Mouse (Mus musculus) midbrain, embryonic 12.5 days (tissue): ENCODE data around the gene Opn1sw. TPM values are rescaled to one million over a fixed set of nuclear protein-coding genes. Genes with fewer than 3 reads are reported as not detected.

Source experiments
- ATAC-seq: fragments of 200-750 bp; cut with Nextera tagmentation; 2 replicates; pipeline ENCODE4 v1.8.0; 2017; ENCODE audit warnings: low read depth, moderate TSS enrichment, moderate library complexity; ENCODE audit not compliant: low FRiP score
- H3K27ac ChIP-seq: fragments of 300-500 bp; sonication (generic); replicated peaks from 2 replicates; pipeline ENCODE4 v1.5.1; 2016; ENCODE audit warnings: mild to moderate bottlenecking
- H3K27me3 ChIP-seq: fragments of 300-500 bp; sonication (generic); 2 replicates; pipeline ENCODE4 v1.6.1; 2016; ENCODE audit warnings: mild to moderate bottlenecking
- H3K36me3 ChIP-seq: fragments of 300-500 bp; sonication (generic); 2 replicates; pipeline ENCODE4 v1.6.1; 2016
- H3K4me1 ChIP-seq: fragments of 300-500 bp; sonication (generic); 2 replicates; pipeline ENCODE4 v1.6.1; 2016
- H3K4me2 ChIP-seq: fragments of 300-500 bp; sonication (generic); replicated peaks from 2 replicates; pipeline ENCODE4 v1.6.1; 2016; ENCODE audit warnings: mild to moderate bottlenecking, moderate library complexity
- H3K4me3 ChIP-seq: fragments of 300-500 bp; sonication (generic); 2 replicates; pipeline ENCODE4 v1.5.1; 2016; ENCODE audit warnings: mild to moderate bottlenecking
- H3K9ac ChIP-seq: fragments of 300-500 bp; sonication (generic); replicated peaks from 2 replicates; pipeline ENCODE4 v1.6.1; 2016; ENCODE audit warnings: mild to moderate bottlenecking, moderate library complexity
- H3K9me3 ChIP-seq: fragments of 300-500 bp; sonication (generic); 2 replicates; pipeline ENCODE4 v1.6.1; 2016; ENCODE audit warnings: mild to moderate bottlenecking
- WGBS: fragments of 180-500 bp; shearing (Covaris S2); methylation state at CpG from one replicate; pipeline ENCODE4 v1.1.7; 2016; 5-methylcytosine and 5-hydroxymethylcytosine counted together
- polyA plus RNA-seq: library from polyadenylated mRNA; unstranded; fragments of >200 nt; fragmentation: Nextera tagmentation; extraction: Ambion mirVana; gene quantifications from 2 replicates; pipeline ENCODE4 v1.2.1, GENCODE M21; 2016

Opn1sw gene
- 0.13 and 0.35 TPM in 2 replicates for polyA plus RNA-seq

DNA sequence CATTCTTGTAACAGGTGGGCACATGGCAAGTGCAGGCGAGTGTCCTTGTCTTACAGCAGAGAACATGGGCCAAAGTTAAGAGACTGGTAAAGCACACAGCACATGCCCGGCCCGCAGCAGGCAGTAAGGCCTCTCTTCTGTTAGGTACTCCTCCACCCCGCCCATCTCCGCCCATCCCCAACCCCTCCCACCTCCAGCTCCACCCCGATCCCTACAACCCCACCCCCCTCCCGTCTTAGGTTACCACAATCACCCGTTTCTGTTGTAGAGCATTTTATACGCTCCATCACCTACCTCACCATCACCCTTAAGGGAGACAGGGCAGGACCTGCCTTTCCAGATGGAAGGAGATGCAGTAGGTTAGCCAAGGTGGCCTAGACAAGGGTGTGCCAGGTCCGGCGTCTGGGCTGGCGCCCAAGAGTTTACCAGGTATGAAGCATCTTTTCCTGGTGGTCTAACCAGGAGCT lies at the start of gene Opn1sw:
TSS of gene Opn1sw (minus strand) at position 417 of the 467 bp plus-strand sequence.
- peaks cover 26% of the 10 kb centered on the region for H3K27me3 ChIP-seq
- H3K4me2 ChIP-seq: 0 out of 2 replicates have a peak within 1 kb of the TSS, but pooled peaks have one; percentile 10
- H3K9me3 ChIP-seq: no peaks in the 10 kb centered on the region
- no peak for ATAC-seq
- H3K27ac ChIP-seq: no peak within 1 kb of the TSS
- H3K4me3 ChIP-seq: no peak within 1 kb of the TSS
- no peak within 1 kb of the TSS for H3K9ac ChIP-seq
- peaks cover 7% of the 10 kb centered on the region for H3K4me1 ChIP-seq
- 3% methylated on average over 12 of the region's 12 CpGs for WGBS
- no peaks in the 10 kb centered on the region for H3K36me3 ChIP-seq

DNA sequence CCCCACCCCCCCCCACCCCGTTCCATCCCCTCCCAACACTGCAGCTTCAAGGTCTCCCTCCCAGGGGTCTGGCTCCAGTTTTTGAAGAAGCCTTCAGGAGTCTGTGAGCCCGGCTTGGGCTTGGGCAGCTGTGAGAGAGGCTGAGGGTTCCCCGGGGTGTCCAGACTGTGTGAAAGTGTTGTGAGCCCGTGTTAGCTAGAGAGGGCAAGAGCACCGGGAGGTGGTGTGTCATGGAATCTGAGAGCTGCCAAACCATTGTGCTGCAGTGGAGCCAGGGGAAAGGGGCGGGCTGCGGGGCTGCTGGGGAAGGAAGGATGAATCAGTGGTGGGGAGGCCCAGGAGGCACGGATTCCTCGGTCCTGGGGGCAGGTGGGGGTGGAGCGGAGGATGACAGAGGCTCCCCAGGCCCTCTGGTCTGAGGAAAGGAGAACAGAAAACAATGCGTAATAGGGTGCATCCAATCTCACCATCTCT lies 48.2 kb upstream of the Opn1sw start:
- H3K4me1 ChIP-seq: peaks cover 43% of the 10 kb centered on the region
- H3K4me2 ChIP-seq: peak overlapping the region; percentile 85
- 7% methylated on average over 11 of the region's 11 CpGs for WGBS
- no peaks in the 10 kb centered on the region for H3K9me3 ChIP-seq
- no peaks in the 10 kb centered on the region for H3K36me3 ChIP-seq
- peak overlapping the region; percentile 64 for H3K27ac ChIP-seq
- peak; percentile 47 for ATAC-seq
- peaks cover 46% of the 10 kb centered on the region for H3K27me3 ChIP-seq
- H3K9ac ChIP-seq: peak overlapping the region; percentile 3; the same call in 1 of the 2 replicates
- no peak overlapping the region for H3K4me3 ChIP-seq

DNA sequence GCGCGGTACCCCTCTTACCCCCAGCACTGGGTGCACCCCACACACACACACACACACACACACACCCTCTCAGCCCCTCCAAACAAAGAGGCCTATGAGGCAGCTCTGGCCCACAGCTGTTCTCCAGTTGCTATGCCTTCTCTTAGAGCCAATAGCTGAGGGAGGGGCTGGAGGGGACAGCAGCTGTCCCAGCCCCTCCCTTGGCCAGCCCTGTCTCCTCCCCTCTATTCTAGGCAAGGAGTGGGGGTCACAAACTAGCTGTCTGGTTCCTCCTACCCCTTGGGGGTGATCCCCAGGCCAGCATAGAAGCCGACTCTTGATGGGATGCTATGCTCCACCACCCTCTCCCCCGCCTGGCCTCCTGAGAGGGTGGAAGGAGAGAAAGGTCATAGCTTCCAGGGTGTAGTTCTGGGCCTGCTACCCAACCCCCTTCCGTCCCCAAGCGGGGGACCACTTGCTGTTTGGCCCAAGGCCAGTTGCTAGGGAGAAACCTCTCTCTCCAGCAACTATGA lies 47.7 kb upstream of the Opn1sw start:
- Histone ChIP-seq H3K9ac (peak overlapping the region; percentile 3; the same call in 1 of the 2 replicates), H3K4me2 (peak overlapping the region; percentile 85), H3K36me3 (no peaks in the 10 kb centered on the region), H3K27me3 (peaks cover 51% of the 10 kb centered on the region), H3K4me3 (no peak overlapping the region), H3K4me1 (peaks cover 47% of the 10 kb centered on the region), H3K9me3 (no peaks in the 10 kb centered on the region), H3K27ac (peak overlapping the region; percentile 64)
- ATAC-seq: peak; percentile 44
- 10% methylated on average over 6 of the region's 6 CpGs for WGBS

DNA sequence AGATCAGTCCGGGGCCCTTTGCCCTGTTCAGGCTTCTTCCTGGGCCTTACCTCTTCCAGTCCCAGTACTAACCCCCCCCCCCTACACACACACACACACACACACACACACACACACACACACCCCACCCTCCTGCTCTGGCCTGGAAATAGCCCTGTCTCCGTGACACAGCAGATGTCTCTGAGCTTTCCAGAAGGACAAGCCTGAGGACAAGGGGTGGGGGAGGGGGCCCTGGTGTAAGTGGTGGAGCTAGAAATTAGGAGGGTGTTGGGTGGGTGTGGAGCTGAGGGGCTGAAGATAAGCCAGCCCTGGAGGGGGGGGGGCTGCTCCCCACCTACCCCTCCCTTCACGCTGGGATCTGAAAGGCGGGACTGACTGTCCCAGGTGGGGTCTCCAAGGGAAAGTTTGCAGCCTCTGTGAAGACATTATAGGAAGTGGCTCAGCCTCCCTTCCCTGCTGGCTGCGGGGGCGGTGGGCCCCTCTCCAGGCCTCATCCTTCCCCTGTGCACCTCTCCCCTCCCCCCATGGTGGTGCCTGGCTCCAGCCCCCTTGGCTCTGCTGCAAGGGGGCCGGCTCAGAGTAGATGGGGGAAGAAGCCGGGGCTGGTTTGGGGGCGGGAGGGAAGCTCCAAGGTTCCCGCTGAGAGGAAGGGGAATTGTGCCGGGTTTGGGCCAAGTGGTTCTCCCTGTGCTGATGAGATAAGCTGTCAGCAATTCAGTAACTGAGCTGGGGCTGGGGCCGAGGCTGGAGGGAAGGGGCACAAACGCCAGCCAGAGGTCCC lies 46.8 kb upstream of the Opn1sw start:
- Histone ChIP-seq H3K9me3 (no peaks in the 10 kb centered on the region), H3K9ac (peak overlapping the region; percentile 3; the same call in 1 of the 2 replicates), H3K4me3 (peak overlapping the region; percentile 47), H3K36me3 (no peaks in the 10 kb centered on the region), H3K27ac (peak overlapping the region; percentile 64), H3K4me2 (peak overlapping the region; percentile 85), H3K27me3 (peaks cover 60% of the 10 kb centered on the region), H3K4me1 (peaks cover 47% of the 10 kb centered on the region)
- ATAC-seq: peak; percentile 53
- 4% methylated on average over 13 of the region's 13 CpGs for WGBS

DNA sequence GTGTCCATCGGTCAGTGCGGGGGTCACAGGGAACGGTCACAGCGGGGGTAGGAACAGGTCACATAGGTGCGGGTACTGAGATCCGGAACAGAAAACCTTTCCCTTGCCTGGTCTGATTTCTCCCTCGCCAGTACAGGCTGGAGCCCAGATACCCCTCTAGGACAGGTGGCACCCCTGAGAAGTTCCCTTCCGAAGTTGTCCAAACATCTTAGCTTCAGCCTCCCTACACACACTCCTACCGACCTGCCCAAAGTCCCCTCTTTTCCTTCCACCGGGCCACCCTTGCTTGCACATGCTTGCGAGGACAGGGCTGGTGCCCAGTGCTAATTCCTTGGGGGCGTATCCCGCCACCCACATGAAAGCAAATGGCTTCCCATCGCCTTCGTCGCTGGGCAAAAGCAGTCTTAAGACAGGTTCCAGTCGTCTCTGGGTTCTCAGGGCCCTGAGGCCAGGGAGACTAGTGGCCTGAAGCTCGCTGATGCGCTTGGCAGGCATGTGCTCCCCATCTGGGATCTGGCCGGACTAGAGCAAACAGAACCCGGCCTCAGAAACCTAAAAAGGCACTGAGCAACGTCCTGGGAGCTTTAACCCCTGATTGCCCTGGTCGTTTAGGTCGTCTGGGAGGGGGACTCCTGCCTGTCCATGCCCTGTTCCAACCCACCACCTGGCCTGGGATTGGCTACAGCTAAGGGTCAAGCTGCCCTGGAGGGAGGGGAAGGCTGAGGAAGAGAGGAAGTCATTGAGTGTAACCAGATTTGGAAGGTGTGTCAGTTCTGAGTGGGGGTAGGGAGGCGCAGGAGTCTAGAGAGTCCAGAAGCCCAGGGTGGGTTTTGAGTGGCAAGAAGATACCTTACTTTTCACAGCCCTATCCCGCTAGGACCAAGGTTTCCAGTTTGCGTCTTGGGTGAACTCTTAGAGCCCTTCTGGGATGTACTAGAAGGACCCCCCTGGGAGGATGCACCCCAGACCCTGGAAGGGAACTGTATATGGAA lies 45.8 kb upstream of the Opn1sw start:
- H3K27ac ChIP-seq: no peak overlapping the region
- WGBS: 5% methylated on average over 27 of the region's 27 CpGs
- H3K4me2 ChIP-seq: peak overlapping the region; percentile 85
- H3K4me1 ChIP-seq: peaks cover 47% of the 10 kb centered on the region
- peak overlapping the region; percentile 47 for H3K4me3 ChIP-seq
- no peaks in the 10 kb centered on the region for H3K9me3 ChIP-seq
- ATAC-seq: no peak
- no peak overlapping the region; the same call in 1 of the 2 replicates for H3K9ac ChIP-seq
- H3K36me3 ChIP-seq: no peaks in the 10 kb centered on the region
- peaks cover 61% of the 10 kb centered on the region for H3K27me3 ChIP-seq

DNA sequence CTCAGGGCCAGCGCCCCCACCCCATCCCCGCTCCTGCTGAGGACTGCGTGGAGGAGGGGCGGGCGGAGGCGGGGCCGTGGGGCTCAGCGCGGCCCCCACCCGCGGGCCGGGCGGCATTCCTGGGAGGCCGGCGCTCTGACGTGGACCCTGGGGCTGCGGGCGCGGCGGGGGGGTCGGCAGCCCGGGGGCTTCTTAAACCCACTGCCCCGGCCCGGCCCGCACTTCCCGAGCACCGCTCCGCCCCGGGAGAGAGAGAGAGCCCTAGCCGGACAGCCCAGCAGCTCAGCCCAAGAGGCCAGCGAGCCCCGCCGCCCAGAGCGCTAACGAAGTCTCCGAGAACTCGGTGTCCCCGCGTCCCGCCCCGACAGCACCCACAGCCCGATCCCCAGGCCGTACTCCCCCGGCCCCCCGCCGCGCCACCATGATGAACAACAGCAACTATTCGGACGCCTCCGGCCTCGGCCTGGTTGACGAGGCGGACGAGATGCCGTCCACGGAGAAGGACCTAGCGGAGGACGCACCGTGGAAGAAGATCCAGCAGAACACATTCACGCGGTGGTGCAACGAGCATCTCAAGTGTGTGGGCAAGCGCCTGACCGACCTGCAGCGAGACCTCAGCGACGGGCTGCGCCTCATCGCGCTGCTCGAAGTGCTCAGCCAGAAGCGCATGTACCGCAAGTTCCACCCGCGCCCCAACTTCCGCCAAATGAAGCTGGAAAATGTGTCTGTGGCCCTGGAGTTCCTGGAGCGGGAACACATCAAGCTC lies 45.0 kb upstream of the Opn1sw start, which contains the start of gene Flnc:
TSS of gene Flnc (plus strand) at position 219 of the 766 bp plus-strand sequence.
- Histone ChIP-seq H3K4me2 (peak within 1 kb of the TSS; percentile 85), H3K4me1 (peaks cover 47% of the 10 kb centered on the region), H3K9ac (peak within 1 kb of the TSS; percentile 43), H3K4me3 (peak within 1 kb of the TSS; percentile 47), H3K27me3 (peaks cover 61% of the 10 kb centered on the region), H3K9me3 (no peaks in the 10 kb centered on the region), H3K36me3 (no peaks in the 10 kb centered on the region), H3K27ac (no peak within 1 kb of the TSS)
- 2% methylated on average over 53 of the region's 77 CpGs for WGBS
- ATAC-seq: 0 out of 2 replicates have a peak, but pooled peaks have one; percentile 10

DNA sequence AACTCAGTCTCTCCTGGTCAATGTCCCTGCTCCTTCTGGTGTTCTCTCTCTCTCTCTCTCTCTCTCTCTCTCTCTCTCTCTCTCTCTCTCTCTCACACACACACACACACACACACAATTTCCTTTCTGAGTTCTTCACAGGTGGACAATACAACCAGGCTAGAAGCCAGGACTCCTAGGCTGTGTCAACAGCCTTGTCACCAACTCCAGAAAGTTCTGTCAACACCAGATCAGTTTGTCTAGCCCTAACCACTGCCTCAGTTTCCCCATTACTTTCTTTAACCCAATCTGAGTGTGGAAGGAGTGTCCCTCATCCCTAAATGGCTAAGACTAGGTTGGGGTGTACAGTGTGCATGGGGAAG lies 44.4 kb upstream of the Opn1sw start:
- Histone ChIP-seq H3K9me3 (no peaks in the 10 kb centered on the region), H3K4me1 (peaks cover 47% of the 10 kb centered on the region), H3K36me3 (no peaks in the 10 kb centered on the region), H3K27me3 (peaks cover 61% of the 10 kb centered on the region), H3K27ac (no peak overlapping the region), H3K9ac (peak overlapping the region; percentile 43), H3K4me2 (peak overlapping the region; percentile 85), H3K4me3 (peak overlapping the region; percentile 47)
- ATAC-seq: no peak

DNA sequence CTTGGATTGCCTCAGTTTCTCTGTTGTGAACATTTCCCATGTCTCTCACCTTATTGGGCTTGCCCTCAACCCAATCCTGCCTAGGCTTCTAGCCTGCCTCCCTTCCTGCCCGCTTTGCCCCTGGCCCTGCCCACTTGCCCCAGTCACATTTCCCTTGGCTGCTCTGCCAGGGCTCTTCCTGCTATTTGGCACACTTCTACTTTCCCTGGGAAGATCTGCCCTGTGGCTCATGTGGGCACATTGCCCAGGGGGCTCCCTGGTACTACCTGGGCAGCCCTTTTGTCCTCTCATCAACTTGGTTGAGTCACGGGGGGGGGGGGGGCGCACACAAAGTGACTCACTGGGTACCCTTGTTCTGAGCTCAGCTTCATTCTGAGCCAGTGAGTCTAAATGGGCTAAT lies 43.9 kb upstream of the Opn1sw start:
- Histone ChIP-seq H3K9me3 (no peaks in the 10 kb centered on the region), H3K4me3 (no peak overlapping the region), H3K36me3 (no peaks in the 10 kb centered on the region), H3K4me1 (peaks cover 47% of the 10 kb centered on the region), H3K4me2 (no peak overlapping the region), H3K9ac (no peak overlapping the region), H3K27ac (no peak overlapping the region), H3K27me3 (peaks cover 61% of the 10 kb centered on the region)
- 22% methylated on average over 3 of the region's 3 CpGs for WGBS
- ATAC-seq: no peak

DNA sequence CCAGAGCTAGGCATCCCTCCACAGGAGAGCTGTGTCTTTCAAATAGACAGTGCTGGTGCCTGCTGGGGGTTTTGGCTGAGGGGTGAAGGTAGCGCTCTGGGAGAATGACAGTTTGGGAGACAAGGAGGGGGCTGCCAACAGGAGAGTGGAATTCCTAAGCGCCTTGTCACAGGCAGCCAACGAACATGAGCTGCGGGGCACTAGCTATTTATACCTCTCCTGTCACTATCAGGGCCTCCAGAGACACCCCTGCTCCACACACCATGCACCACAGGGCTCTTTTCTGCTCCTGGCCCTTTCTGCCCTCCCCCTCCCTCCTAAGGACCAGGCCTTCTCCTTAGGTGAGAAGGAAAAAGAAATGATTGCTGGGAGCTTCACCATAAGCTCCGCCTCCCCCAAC lies 43.2 kb upstream of the Opn1sw start:
- Histone ChIP-seq H3K4me3 (no peak overlapping the region), H3K36me3 (no peaks in the 10 kb centered on the region), H3K4me2 (no peak overlapping the region), H3K4me1 (peaks cover 44% of the 10 kb centered on the region), H3K27ac (no peak overlapping the region), H3K9ac (no peak overlapping the region), H3K9me3 (no peaks in the 10 kb centered on the region), H3K27me3 (peaks cover 61% of the 10 kb centered on the region)
- 24% methylated on average over 5 of the region's 5 CpGs for WGBS
- no peak for ATAC-seq

DNA sequence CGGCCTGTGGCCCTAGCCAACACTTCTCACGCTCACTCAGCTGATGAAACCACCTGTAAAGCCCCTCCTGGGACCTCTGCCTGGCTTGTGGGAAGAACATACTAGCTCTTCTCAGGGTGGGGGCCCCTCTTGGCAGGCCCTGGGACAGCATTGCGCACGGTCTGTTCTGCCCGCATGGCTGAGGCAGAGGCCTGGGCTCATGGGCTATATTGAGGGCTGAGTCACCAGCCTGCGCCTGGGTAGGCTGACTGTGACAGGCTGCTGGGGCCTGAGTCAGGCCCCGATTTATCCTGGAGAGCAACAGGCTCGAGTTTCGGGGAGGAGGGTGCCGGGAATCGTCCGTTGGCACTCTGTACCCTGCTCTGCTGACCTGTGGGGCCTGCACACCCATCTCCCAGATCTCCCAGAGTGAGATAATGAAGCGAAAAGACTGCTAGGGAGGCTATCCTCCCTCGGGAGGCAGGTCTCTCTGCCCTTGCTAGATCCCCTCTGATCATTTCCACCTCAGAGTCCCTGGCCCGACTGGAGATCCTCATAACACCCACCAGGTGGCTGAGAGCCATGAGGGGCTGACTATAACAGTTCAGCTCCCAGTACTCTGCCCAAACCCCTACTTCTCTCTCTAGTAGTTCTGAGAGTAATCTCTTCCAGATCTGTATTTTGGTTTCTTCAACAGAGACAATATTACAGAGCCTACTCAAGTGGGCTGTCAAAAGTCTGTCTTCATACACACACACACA lies 42.6 kb upstream of the Opn1sw start:
- Histone ChIP-seq H3K36me3 (no peaks in the 10 kb centered on the region), H3K9ac (no peak overlapping the region), H3K4me3 (no peak overlapping the region), H3K27ac (no peak overlapping the region), H3K9me3 (no peaks in the 10 kb centered on the region), H3K4me1 (peaks cover 37% of the 10 kb centered on the region), H3K4me2 (no peak overlapping the region), H3K27me3 (peaks cover 58% of the 10 kb centered on the region)
- WGBS: 52% methylated on average over 15 of the region's 15 CpGs
- no peak for ATAC-seq
